Mouse (Mus musculus): ENCODE measurements around the gene Cd4.
"Not testable (repeated sequence)": the region's sequence is repeated elsewhere in the genome, so short reads cannot be mapped to it uniquely, and the experiment has no call there.

Cd4 gene

GRCm38 (mm10) chr6:124915160-124915941 lies 27.3 kb upstream of the Cd4 start:
- DNase-seq, result peak; percentile 75

- no peak for DNase-seq
These were observed 26.5 kb upstream of the Cd4 start for GRCm38 (mm10) chr6:124914511-124914910.

GRCm38 (mm10) chr6:124913721-124914285 lies 25.8 kb upstream of the Cd4 start:
- peak; percentile 69 for DNase-seq

GRCm38 (mm10) chr6:124913214-124913613 lies 25.2 kb upstream of the Cd4 start:
- no peak for DNase-seq

- no peak for DNase-seq
These were observed 23.7 kb upstream of the Cd4 start, which contains the start of gene Lag3 for GRCm38 (mm10) chr6:124911533-124912218. Gene Lag3, minus strand, starts transcription at chr6:124911705.

- DNase-seq, result no peak
These were observed 22.0 kb upstream of the Cd4 start for GRCm38 (mm10) chr6:124910032-124910431.

GRCm38 (mm10) chr6:124907767-124908166 lies 19.7 kb upstream of the Cd4 start:
- DNase-seq, result no peak

GRCm38 (mm10) chr6:124904991-124905860 lies 17.2 kb upstream of the Cd4 start:
- DNase-seq, result no peak

GRCm38 (mm10) chr6:124904161-124904981 lies 16.4 kb upstream of the Cd4 start:
- DNase-seq, result peak; percentile 78

- peak; percentile 98 for DNase-seq
These were observed 15.6 kb upstream of the Cd4 start for GRCm38 (mm10) chr6:124903580-124904151.

- no peak for DNase-seq
These were observed 13.8 kb upstream of the Cd4 start for GRCm38 (mm10) chr6:124901851-124902250.

GRCm38 (mm10) chr6:124900801-124901480 lies 12.9 kb upstream of the Cd4 start:
- DNase-seq, result no peak

- DNase-seq, result no peak
These were observed 12.2 kb upstream of the Cd4 start for GRCm38 (mm10) chr6:124900056-124900800.

GRCm38 (mm10) chr6:124898359-124898758 lies 10.3 kb upstream of the Cd4 start:
- DNase-seq, result no peak

GRCm38 (mm10) chr6:124894113-124894512 lies 6.1 kb upstream of the Cd4 start:
- not testable (repeated sequence) for DNase-seq

GRCm38 (mm10) chr6:124890997-124891396 lies 3.0 kb upstream of the Cd4 start:
- no peak for DNase-seq

- DNase-seq, result no peak
These were observed 619 bp upstream of the Cd4 start for GRCm38 (mm10) chr6:124888555-124889125.

GRCm38 (mm10) chr6:124885956-124886381 lies 2.1 kb downstream of the Cd4 start:
- no peak for DNase-seq

- DNase-seq, result no peak
These were observed 3.1 kb downstream of the Cd4 start for GRCm38 (mm10) chr6:124884714-124885500.

Data from kidney, adult 18-20 months (tissue).